Mouse (Mus musculus) CD8-positive naive resting alpha-beta T cell, adult 2 months (primary cell): Measurements from ENCODE around the gene Cd276.

Experiments used
- DNase-seq, 2 experiments: peaks; one replicate each; pipeline ENCODE4 v3.0.0; 2022; ENCODE audit warnings: low read depth in 2 of 2, low spot score in 2 of 2

The Cd276 gene

GRCm38 (mm10) chr9:58516480-58516879 lies 38.8 kb downstream of the Cd276 start:
- no peak for DNase-seq

GRCm38 (mm10) chr9:58513749-58514148 lies 41.5 kb downstream of the Cd276 start:
- no peak for DNase-seq

GRCm38 (mm10) chr9:58510452-58510851 lies 44.8 kb downstream of the Cd276 start:
- no peak for DNase-seq

GRCm38 (mm10) chr9:58507216-58508005 lies 47.8 kb downstream of the Cd276 start:
- no peak for DNase-seq

GRCm38 (mm10) chr9:58500946-58501345 lies 54.3 kb downstream of the Cd276 start:
- DNase-seq = no peak

GRCm38 (mm10) chr9:58497942-58498341 lies 57.3 kb downstream of the Cd276 start:
- no peak for DNase-seq

- no peak for DNase-seq
Observed at GRCm38 (mm10) chr9:58496470-58497182, 58.6 kb downstream of the Cd276 start.

- DNase-seq = no peak
Observed at GRCm38 (mm10) chr9:58495035-58495434, 60.2 kb downstream of the Cd276 start.

GRCm38 (mm10) chr9:58490391-58490790 lies 64.8 kb downstream of the Cd276 start:
- DNase-seq = no peak

- no peak for DNase-seq
Observed at GRCm38 (mm10) chr9:58489865-58490165, 65.4 kb downstream of the Cd276 start.

- no peak for DNase-seq
Observed at GRCm38 (mm10) chr9:58489133-58489864, 65.9 kb downstream of the Cd276 start.

GRCm38 (mm10) chr9:58487851-58488801 lies 67.1 kb downstream of the Cd276 start, which contains the start of gene Insyn1:
Gene Insyn1, plus strand, starts transcription at chr9:58488603.
- no peak for DNase-seq

- DNase-seq = no peak
Observed at GRCm38 (mm10) chr9:58487076-58487475, 68.2 kb downstream of the Cd276 start.
